Mouse (Mus musculus) cerebellum, adult 9-11 months (tissue): ENCODE results near the gene D630045J12Rik.

Source experiments
- DNase-seq: peaks from one replicate; pipeline ENCODE4 v3.0.0; 2022

D630045J12Rik gene

DNA sequence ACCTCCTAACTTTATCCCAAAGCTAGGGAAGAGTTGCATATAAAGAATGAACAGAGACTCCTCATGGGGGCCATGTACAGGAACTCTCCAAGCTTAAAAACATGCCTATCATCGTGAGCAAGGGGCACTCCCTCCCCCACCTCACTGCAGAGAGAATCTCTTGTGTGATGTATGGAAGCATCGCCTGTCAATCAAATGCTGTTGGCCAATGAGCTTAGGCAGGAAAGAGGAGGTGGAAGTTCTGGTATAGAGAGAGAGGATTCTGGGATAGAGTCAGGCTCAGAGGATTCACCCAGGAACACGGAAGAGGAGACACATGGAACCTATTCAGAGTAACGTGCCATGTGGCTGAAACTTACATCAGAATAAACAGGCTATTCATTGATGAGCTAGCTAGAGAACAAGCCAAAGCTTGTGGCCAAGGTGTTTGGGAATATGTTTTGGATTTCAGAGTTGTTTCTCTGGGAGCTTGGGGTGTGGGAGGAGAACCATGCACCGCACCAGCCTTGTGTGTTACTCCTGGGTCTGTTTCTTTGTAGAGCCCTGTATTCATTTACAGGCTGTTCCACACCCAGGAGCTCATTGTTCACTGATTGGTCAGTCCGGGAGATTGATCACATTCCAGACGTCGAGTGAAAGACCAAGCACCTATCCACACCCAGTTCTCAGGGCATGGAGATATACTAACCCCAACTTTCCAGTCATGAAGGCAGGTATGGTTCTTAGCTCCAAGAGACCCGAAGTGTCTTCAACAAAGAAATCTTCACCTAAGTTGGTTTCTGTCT is 166.4 kb downstream of the D630045J12Rik start:
- no peak for DNase-seq

DNA sequence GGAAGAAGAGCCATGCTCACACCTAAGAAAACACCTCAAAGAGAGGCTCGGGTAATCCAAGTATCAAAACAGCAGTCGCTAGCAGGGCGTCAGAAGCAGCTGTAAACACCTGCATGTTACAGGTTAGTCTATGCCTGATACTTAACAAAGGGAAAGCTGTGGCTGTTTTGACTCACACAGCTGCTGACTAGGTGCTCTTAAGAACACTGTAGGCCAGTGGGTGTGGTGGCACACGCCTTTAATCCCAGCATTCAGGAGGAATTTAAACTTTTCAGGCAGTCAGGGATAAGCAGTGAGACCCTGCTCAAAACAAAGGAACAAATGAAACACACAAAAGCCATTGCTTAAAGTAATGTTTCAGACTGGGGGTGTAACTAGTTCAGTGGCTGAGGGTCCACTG is 170.6 kb downstream of the D630045J12Rik start:
- no peak for DNase-seq

DNA sequence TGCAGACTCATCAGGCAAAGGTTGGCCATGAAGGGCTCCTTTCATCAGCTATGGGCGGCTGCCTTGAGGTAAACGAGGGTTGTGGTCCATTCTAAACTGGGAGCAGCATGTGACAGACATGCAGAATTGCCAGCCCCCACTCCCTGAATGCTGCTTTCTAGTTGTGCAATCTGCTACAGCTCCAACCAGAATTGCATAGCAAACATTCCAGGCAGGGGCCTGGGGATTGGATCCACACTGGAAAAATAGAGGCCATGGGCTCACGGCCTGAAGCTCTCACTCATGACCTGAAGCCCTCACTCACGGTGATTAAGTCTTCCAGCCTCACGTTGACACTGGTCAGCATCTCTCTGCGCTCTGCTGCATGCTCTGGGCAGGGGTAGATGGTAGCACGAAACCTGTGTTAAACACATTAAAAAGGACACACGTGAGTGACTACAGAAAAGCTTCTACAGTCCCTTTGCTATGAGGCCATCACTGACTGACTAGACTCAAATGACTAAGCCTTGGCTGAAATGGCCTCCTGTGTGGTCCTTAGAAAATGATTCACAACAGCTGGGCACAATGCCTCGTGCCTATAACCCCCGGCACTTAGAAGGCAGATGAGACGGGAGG is 172.0 kb downstream of the D630045J12Rik start:
- no peak for DNase-seq

DNA sequence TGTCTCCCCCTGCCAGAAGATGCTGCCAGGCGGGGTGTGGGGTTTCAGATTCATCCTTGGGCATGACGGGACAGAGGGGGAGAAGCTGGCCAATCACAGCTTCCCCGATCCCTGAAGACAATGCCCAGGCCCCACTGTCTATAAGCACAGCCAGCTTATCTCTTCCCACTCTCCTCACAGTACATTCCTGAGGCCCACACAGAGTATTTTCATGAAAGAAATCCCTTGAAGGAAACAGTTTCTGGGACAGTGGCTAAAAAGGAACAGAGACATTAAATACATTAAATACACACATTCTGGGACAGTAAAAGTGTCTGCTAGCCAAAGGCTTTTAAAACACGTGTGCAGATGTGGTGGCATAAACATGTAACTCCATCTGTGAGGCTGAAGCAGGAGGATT is 173.4 kb downstream of the D630045J12Rik start:
- DNase-seq = no peak

DNA sequence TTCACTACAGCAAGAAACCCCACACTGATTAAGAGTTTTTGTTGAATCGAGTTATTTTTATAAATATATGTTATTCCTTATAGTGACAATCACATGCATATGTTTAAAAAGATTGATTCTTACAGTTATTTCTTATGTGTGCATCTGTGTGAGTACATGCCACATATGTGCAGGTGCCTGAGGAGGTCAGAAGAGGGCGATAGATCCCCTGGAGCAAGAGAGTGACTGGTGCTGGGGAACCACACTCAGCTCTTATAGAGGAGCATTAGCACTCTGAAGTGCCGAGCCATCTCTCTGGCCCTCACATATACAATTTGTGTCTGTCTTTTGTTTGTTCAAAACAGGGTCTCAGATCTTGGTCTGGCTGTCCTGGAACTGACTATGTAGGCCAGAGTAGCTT is 180.2 kb downstream of the D630045J12Rik start:
- no peak for DNase-seq
